Mouse (Mus musculus): ENCODE data around the gene Cacnb3. TPM values are rescaled to one million over a fixed set of nuclear protein-coding genes. Genes with fewer than 3 reads are reported as not detected.

Gene Cacnb3
- polyA plus RNA-seq, 1 experiment, result 20.2 TPM

- Histone ChIP-seq H3K27ac (ENCODE audit: insufficient read depth, low read depth, low read length) (peak overlapping the region; percentile 24; the same call in 1 of the 2 replicates), H3K36me3 (ENCODE audit: control insufficient read depth, insufficient read depth, low read length) (no peaks in the 10 kb centered on the region), H3K4me1 (ENCODE audit: control insufficient read depth, insufficient read depth, low read length) (peaks cover 20% of the 10 kb centered on the region), H3K4me3 (ENCODE audit: insufficient read depth, low read depth, low read length) (no peak overlapping the region), H3K27me3 (replicated peaks; ENCODE audit: control insufficient read depth, insufficient read depth, low read length) (no peaks in the 10 kb centered on the region)
- 41% methylated on average over 20 of the region's 20 CpGs for WGBS
- DNase-seq, result peak; percentile 61
- no peak for TF ChIP-seq CTCF (conservative IDR thresholded peaks at IDR 0.05; ENCODE audit: insufficient read depth, insufficient read length, low read depth, low read length)
- no peak for TF ChIP-seq POLR2A (IDR thresholded peaks at IDR 0.05; ENCODE audit: low read depth, low read length)
Measured at GRCm38 (mm10) chr15:98616362-98617175, 14.1 kb upstream of the Cacnb3 start.

DNA sequence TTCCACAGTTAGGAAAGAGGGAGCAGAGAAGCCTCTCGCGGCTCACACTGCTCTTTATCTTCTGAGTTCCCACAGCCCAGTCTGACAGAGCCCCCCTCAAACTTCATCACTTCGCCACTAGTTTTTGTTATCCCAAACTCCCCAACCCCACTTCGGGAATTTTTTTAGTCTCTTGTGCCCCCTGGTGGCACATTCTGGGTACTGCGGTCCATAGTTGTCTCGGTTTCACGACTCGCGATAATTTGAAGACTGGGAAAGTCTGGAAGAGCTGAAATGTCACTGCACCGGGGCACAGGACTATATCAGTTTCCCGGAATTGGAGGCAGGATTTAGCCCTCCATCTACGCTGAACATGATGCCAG is 13.5 kb upstream of the Cacnb3 start:
- peak; percentile 81 for DNase-seq
- no peak overlapping the region for H3K27ac ChIP-seq (ENCODE audit: insufficient read depth, low read depth, low read length)
- WGBS, result 1% methylated on average over 12 of the region's 12 CpGs
- no peak overlapping the region for H3K4me3 ChIP-seq (ENCODE audit: insufficient read depth, low read depth, low read length)
- no peaks in the 10 kb centered on the region for H3K36me3 ChIP-seq (ENCODE audit: control insufficient read depth, insufficient read depth, low read length)
- H3K27me3 ChIP-seq (replicated peaks; ENCODE audit: control insufficient read depth, insufficient read depth, low read length), result no peaks in the 10 kb centered on the region
- peak; percentile 82 for TF ChIP-seq CTCF (conservative IDR thresholded peaks at IDR 0.05; ENCODE audit: insufficient read depth, insufficient read length, low read depth, low read length)
- no peak for TF ChIP-seq POLR2A (IDR thresholded peaks at IDR 0.05; ENCODE audit: low read depth, low read length)
- H3K4me1 ChIP-seq (ENCODE audit: control insufficient read depth, insufficient read depth, low read length), result peaks cover 20% of the 10 kb centered on the region

- TF ChIP-seq CTCF (conservative IDR thresholded peaks at IDR 0.05; ENCODE audit: insufficient read depth, insufficient read length, low read depth, low read length), result no peak
- no peak for TF ChIP-seq POLR2A (IDR thresholded peaks at IDR 0.05; ENCODE audit: low read depth, low read length)
- DNase-seq, result peak; percentile 57
- no peak overlapping the region for H3K4me3 ChIP-seq (ENCODE audit: insufficient read depth, low read depth, low read length)
- H3K4me1 ChIP-seq (ENCODE audit: control insufficient read depth, insufficient read depth, low read length), result no peaks in the 10 kb centered on the region; the same call in 1 of the 2 replicates
- no peaks in the 10 kb centered on the region for H3K36me3 ChIP-seq (ENCODE audit: control insufficient read depth, insufficient read depth, low read length)
- WGBS, result 17% methylated on average over 7 of the region's 7 CpGs
- H3K27me3 ChIP-seq (replicated peaks; ENCODE audit: control insufficient read depth, insufficient read depth, low read length), result no peaks in the 10 kb centered on the region
- no peak overlapping the region for H3K27ac ChIP-seq (ENCODE audit: insufficient read depth, low read depth, low read length)
Measured at GRCm38 (mm10) chr15:98622199-98622598, 8.4 kb upstream of the Cacnb3 start.

- Histone ChIP-seq H3K36me3 (ENCODE audit: control insufficient read depth, insufficient read depth, low read length) (no peaks in the 10 kb centered on the region), H3K4me3 (ENCODE audit: insufficient read depth, low read depth, low read length) (no peak overlapping the region), H3K4me1 (ENCODE audit: control insufficient read depth, insufficient read depth, low read length) (no peaks in the 10 kb centered on the region), H3K27me3 (replicated peaks; ENCODE audit: control insufficient read depth, insufficient read depth, low read length) (no peaks in the 10 kb centered on the region), H3K27ac (ENCODE audit: insufficient read depth, low read depth, low read length) (no peak overlapping the region)
- no peak for DNase-seq
- WGBS, result 35% methylated on average over 6 of the region's 6 CpGs
- no peak for TF ChIP-seq CTCF (conservative IDR thresholded peaks at IDR 0.05; ENCODE audit: insufficient read depth, insufficient read length, low read depth, low read length)
Measured at GRCm38 (mm10) chr15:98622721-98623120, 7.9 kb upstream of the Cacnb3 start.

DNA sequence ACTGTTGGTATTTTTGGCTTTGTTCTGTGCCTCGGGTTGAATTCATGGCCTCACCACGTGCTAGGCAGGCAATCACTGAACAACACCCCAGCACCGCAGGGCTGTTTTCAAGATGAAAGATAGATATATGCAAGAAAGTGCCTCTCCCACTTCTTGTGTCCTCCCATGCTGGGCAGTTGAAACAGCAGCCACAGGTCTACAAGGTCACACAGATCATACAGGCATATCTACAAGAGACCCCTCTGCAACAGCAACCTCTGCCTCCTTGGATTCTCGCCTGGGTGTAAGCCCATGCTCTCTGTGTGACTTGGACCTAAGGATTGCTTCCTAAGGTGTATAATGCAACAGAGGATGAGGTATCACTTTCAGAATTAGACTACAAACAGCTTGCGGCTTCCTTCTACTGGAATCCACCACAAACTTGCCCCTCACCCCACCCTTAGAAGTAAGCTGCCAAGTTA is 7.2 kb upstream of the Cacnb3 start:
- DNase-seq, result no peak
- no peaks in the 10 kb centered on the region for H3K4me1 ChIP-seq (ENCODE audit: control insufficient read depth, insufficient read depth, low read length)
- TF ChIP-seq CTCF (conservative IDR thresholded peaks at IDR 0.05; ENCODE audit: insufficient read depth, insufficient read length, low read depth, low read length) (no peak), POLR2A (IDR thresholded peaks at IDR 0.05; ENCODE audit: low read depth, low read length) (no peak)
- 54% methylated on average over 5 of the region's 5 CpGs for WGBS
- H3K27ac ChIP-seq (ENCODE audit: insufficient read depth, low read depth, low read length), result no peak overlapping the region
- no peak overlapping the region for H3K4me3 ChIP-seq (ENCODE audit: insufficient read depth, low read depth, low read length)
- no peaks in the 10 kb centered on the region for H3K36me3 ChIP-seq (ENCODE audit: control insufficient read depth, insufficient read depth, low read length)
- no peaks in the 10 kb centered on the region for H3K27me3 ChIP-seq (replicated peaks; ENCODE audit: control insufficient read depth, insufficient read depth, low read length)

GRCm38 (mm10) chr15:98626078-98626477 is 4.6 kb upstream of the Cacnb3 start:
- no peak overlapping the region for H3K4me3 ChIP-seq (ENCODE audit: insufficient read depth, low read depth, low read length)
- no peaks in the 10 kb centered on the region for H3K27me3 ChIP-seq (replicated peaks; ENCODE audit: control insufficient read depth, insufficient read depth, low read length)
- 8% methylated on average over 8 of the region's 8 CpGs for WGBS
- TF ChIP-seq CTCF (conservative IDR thresholded peaks at IDR 0.05; ENCODE audit: insufficient read depth, insufficient read length, low read depth, low read length), result no peak
- no peak for TF ChIP-seq POLR2A (IDR thresholded peaks at IDR 0.05; ENCODE audit: low read depth, low read length)
- no peak for DNase-seq
- peak overlapping the region; percentile 30; the same call in 1 of the 2 replicates for H3K27ac ChIP-seq (ENCODE audit: insufficient read depth, low read depth, low read length)
- no peaks in the 10 kb centered on the region for H3K4me1 ChIP-seq (ENCODE audit: control insufficient read depth, insufficient read depth, low read length)
- no peaks in the 10 kb centered on the region for H3K36me3 ChIP-seq (ENCODE audit: control insufficient read depth, insufficient read depth, low read length)

DNA sequence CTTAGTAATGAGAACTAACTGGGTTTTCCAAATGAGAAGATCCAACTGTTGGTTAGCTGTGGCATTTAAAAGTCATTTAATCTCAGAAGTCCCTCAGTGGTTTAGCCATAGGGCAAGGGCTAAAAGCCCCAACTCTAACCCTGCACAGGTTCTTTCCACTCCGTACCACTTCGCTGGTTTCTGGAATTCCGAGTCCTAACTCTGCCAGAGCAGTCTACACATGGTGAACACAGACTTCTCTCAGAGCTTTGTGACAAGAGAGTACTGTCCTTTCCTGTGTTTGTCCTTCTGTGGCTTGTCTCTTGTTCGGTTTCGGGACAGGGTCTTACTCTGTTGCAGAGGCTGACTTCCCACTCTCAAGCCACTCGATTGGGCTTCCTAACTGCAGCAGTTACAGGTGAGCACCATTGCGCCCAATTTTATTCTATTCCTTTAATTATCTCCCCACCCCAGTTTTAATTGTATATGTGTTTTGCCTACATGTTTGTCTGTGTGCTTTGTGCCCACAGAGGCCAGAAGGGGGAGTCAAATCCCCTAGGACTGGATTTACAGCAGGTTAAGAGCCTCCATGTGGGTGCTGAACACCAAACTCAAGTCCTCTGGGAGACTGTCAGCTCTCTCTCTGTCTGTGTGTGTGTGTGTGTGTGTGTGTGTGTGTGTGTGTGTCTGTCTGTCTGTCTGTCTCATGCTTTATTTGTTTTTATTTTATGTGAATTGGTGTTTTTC is 4.0 kb upstream of the Cacnb3 start:
- 52% methylated on average over 7 of the region's 7 CpGs for WGBS
- peak; percentile 47 for DNase-seq
- no peaks in the 10 kb centered on the region for H3K36me3 ChIP-seq (ENCODE audit: control insufficient read depth, insufficient read depth, low read length)
- TF ChIP-seq POLR2A (IDR thresholded peaks at IDR 0.05; ENCODE audit: low read depth, low read length), result no peak
- no peak for TF ChIP-seq CTCF (conservative IDR thresholded peaks at IDR 0.05; ENCODE audit: insufficient read depth, insufficient read length, low read depth, low read length)
- H3K27ac ChIP-seq (ENCODE audit: insufficient read depth, low read depth, low read length), result peak overlapping the region; percentile 46; the same call in 1 of the 2 replicates
- H3K27me3 ChIP-seq (replicated peaks; ENCODE audit: control insufficient read depth, insufficient read depth, low read length), result no peaks in the 10 kb centered on the region
- H3K4me1 ChIP-seq (ENCODE audit: control insufficient read depth, insufficient read depth, low read length), result no peaks in the 10 kb centered on the region
- H3K4me3 ChIP-seq (ENCODE audit: insufficient read depth, low read depth, low read length), result no peak overlapping the region
